Mouse (Mus musculus): ENCODE measurements around the gene Ccdc102a.

- TF ChIP-seq CTCF (IDR thresholded peaks at IDR 0.05; ENCODE audit: low read depth, low read length) (no peak), POLR2A (IDR thresholded peaks at IDR 0.05; ENCODE audit: extremely low read depth, insufficient read depth, low read length) (no peak)
Observed at GRCm38 (mm10) chr8:94967554-94967953, 49.7 kb upstream of the Ccdc102a start.

All from liver, adult 2 months (tissue).